In the genomic region with DNA sequence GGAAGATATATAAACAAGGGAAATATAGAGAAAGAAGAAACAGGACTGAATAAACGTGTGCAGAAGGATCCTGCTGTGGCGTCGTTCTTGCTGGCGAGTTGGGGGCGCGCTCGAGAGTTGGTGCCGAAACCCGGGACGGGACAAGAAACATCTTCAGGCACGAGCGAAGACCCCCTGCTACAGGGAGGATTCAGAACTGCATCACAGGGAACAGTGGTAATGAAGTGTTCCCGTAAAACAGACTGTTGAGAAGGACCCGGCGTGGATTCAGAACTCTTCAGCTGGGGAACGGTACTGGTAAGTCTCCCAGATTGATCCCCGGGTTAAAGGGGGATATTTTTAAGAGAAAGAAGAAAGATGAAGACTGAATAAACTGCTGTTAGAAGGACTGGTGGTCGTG, we compare ENCODE assay signal across 13 mouse cellular contexts. TPM values are rescaled to one million over a fixed set of nuclear protein-coding genes. Genes with fewer than 3 reads are reported as not detected.
A peak's percentile ranks its signal among the peaks of the same experiment; 100 is the strongest.
DNase-seq lines count a peak whose midpoint lies in the region; TF ChIP-seq lines count a peak whose summit lies in the region.
"Not testable (repeated sequence)": the region's sequence is repeated elsewhere in the genome, so short reads cannot be mapped to it uniquely, and the experiment has no call there.
"Had no signal": no experiment of that assay in that cellular context is flagged by ENCODE, and none has a peak within 500 bp of the region (broad histone marks: within the 10 kb centered on the region; RNA-seq: fewer than 3 reads in every experiment).

No protein-coding gene starts in this region.

- 93% methylated on average over 18 of the region's 18 CpGs for WGBS in heart, adult 2 months

- TF ChIP-seq CTCF in heart, adult 2 months (IDR thresholded peaks at IDR 0.05); left cerebral cortex, adult 2 months (IDR thresholded peaks at IDR 0.05): not testable (repeated sequence)

- H3K27ac ChIP-seq in heart, adult 2 months; left cerebral cortex, adult 2 months: not testable (repeated sequence)

- H3K9ac ChIP-seq in heart, adult 2 months (ENCODE audit: low read depth, low read length) = not testable (repeated sequence)

- H3K4me3 ChIP-seq in heart, adult 2 months; left cerebral cortex, adult 2 months: not testable (repeated sequence)

- not testable (repeated sequence) for H3K79me2 ChIP-seq in heart, adult 2 months (replicated peaks; ENCODE audit: control insufficient read depth, insufficient read depth, low read length)

- not testable (repeated sequence) for TF ChIP-seq EP300 in heart, adult 2 months (IDR thresholded peaks at IDR 0.05; ENCODE audit: insufficient read depth, low read depth, low read length)

- not testable (repeated sequence) for H3K27me3 ChIP-seq in heart, adult 2 months (ENCODE audit: control insufficient read depth, insufficient read depth, low read length)

- not testable (repeated sequence) for H3K36me3 ChIP-seq in heart, adult 2 months (ENCODE audit: control insufficient read depth, insufficient read depth, low read length)

- not testable (repeated sequence) for TF ChIP-seq POLR2A in heart, adult 2 months (IDR thresholded peaks at IDR 0.05; ENCODE audit: insufficient read depth, low read depth, low read length)

- H3K4me1 ChIP-seq in heart, adult 2 months (ENCODE audit: control insufficient read depth, insufficient read depth, low read length) = not testable (repeated sequence)

- DNase-seq in adrenal gland, postnatal 25 days = peak; percentile 74
- peak; percentile 37 to 67 for DNase-seq in frontal cortex, adult 2 months (ENCODE audit: extremely low spot score in 1 of 2, low spot score in 1 of 2)
- peak; percentile 61 to 77 for DNase-seq in heart, adult 2 months
- peak; percentile 60 to 89 for DNase-seq in kidney, postnatal 25 days
- peak; percentile 79 to 81 for DNase-seq in left cerebral cortex, adult 2 months (ENCODE audit: extremely low spot score in 1 of 2, low spot score in 2 of 2)
- DNase-seq in monocyte, adult 2 months (ENCODE audit: low read depth in 1 of 2, low spot score in 2 of 2) = peak; percentile 49 to 55
- DNase-seq in spleen, postnatal 14 days (ENCODE audit: low spot score in 2 of 2) = peak; percentile 81 to 91
- DNase-seq in urinary bladder, postnatal 14 days (ENCODE audit: low spot score) = peak; percentile 76

- intact Hi-C loops in heart, adult 2 months (cut with DNase I); left cerebral cortex, adult 2 months (cut with DNase I): not testable (repeated sequence)

RNA-seq across cellular contexts. Expression of gene Olfr330, which starts 15.7 kb away (rescaled TPM):
- total RNA-seq in adrenal gland, postnatal 25 days (2021) = 1.5 TPM in 1 of 2 replicates, not detected in the other
- polyA plus RNA-seq in frontal cortex, adult 2 months (2012; rRNA removed) = not detected in 2 replicates
- not detected for total RNA-seq in heart, adult 2 months (2021)
- not detected in 2 replicates for polyA plus RNA-seq in heart, adult 2 months (2012; rRNA removed)
- total RNA-seq in left cerebral cortex, adult 2 months (2021) = not detected
- polyA plus RNA-seq: hindbrain, embryonic 12.5 days; kidney, embryonic 16.5 days; liver, embryonic 15.5 days; midbrain, embryonic 11.5 days; neural tube, embryonic 13.5 days had no signal

RNA-seq across cellular contexts. Expression of gene Olfr331, which starts 16.5 kb away (rescaled TPM):
- not detected in 2 replicates for total RNA-seq in adrenal gland, postnatal 25 days (2021)
- not detected in 2 replicates for polyA plus RNA-seq in frontal cortex, adult 2 months (2012; rRNA removed)
- not detected for total RNA-seq in heart, adult 2 months (2021)
- not detected in 2 replicates for polyA plus RNA-seq in heart, adult 2 months (2012; rRNA removed)
- not detected for total RNA-seq in left cerebral cortex, adult 2 months (2021)
- polyA plus RNA-seq: hindbrain, embryonic 12.5 days; kidney, embryonic 16.5 days; liver, embryonic 15.5 days; midbrain, embryonic 11.5 days; neural tube, embryonic 13.5 days had no signal

RNA-seq across cellular contexts. Expression of gene Olfr332, which starts 26.6 kb away (rescaled TPM):
- total RNA-seq in adrenal gland, postnatal 25 days (2021) = not detected in 2 replicates
- polyA plus RNA-seq in frontal cortex, adult 2 months (2012; rRNA removed) = 0.02 TPM in 1 of 2 replicates, not detected in the other
- not detected for total RNA-seq in heart, adult 2 months (2021)
- polyA plus RNA-seq in heart, adult 2 months (2012; rRNA removed) = not detected in 2 replicates
- total RNA-seq in left cerebral cortex, adult 2 months (2021) = not detected
- polyA plus RNA-seq: hindbrain, embryonic 12.5 days; kidney, embryonic 16.5 days; liver, embryonic 15.5 days; midbrain, embryonic 11.5 days; neural tube, embryonic 13.5 days had no signal

RNA-seq across cellular contexts. Expression of gene Olfr329-ps, which starts 27.3 kb away (rescaled TPM):
- total RNA-seq in adrenal gland, postnatal 25 days (2021) = 1.2 TPM in 1 of 2 replicates, not detected in the other
- polyA plus RNA-seq in frontal cortex, adult 2 months (2012; rRNA removed) = not detected in 2 replicates
- total RNA-seq in heart, adult 2 months (2021) = not detected
- 0.15 and 0.27 TPM in 2 replicates for polyA plus RNA-seq in heart, adult 2 months (2012; rRNA removed)
- total RNA-seq in left cerebral cortex, adult 2 months (2021) = not detected
- polyA plus RNA-seq: hindbrain, embryonic 12.5 days; kidney, embryonic 16.5 days; liver, embryonic 15.5 days; midbrain, embryonic 11.5 days; neural tube, embryonic 13.5 days had no signal

RNA-seq across cellular contexts. Expression of gene Olfr328, which starts 36.5 kb away (rescaled TPM):
- total RNA-seq in adrenal gland, postnatal 25 days (2021) = 0.36 TPM in 1 of 2 replicates, not detected in the other
- not detected in 2 replicates for polyA plus RNA-seq in frontal cortex, adult 2 months (2012; rRNA removed)
- total RNA-seq in heart, adult 2 months (2021) = not detected
- not detected in 2 replicates for polyA plus RNA-seq in heart, adult 2 months (2012; rRNA removed)
- under 1 TPM; 0.12 to 0.27 TPM for total RNA-seq in left cerebral cortex, adult 2 months (2021)
- polyA plus RNA-seq: hindbrain, embryonic 12.5 days; kidney, embryonic 16.5 days; liver, embryonic 15.5 days; neural tube, embryonic 13.5 days had no signal
